Mouse (Mus musculus) forebrain, embryonic 11.5 days (tissue): ENCODE data around the gene Kcnq5. TPM values are rescaled to one million over a fixed set of nuclear protein-coding genes. Genes with fewer than 3 reads are reported as not detected.

Source experiments
- ATAC-seq: fragments of 200-750 bp; cut with Nextera tagmentation; replicated peaks from 2 replicates; pipeline ENCODE4 v1.8.0; 2017; ENCODE audit warnings: moderate TSS enrichment; ENCODE audit not compliant: low FRiP score
- DNase-seq: peaks from one replicate; pipeline ENCODE4 v3.0.0-alpha.2; 2017; ENCODE audit warnings: low spot score
- H3K27ac ChIP-seq: fragments of 300-500 bp; sonication (generic); 2 replicates; pipeline ENCODE4 v1.5.1; 2014; ENCODE audit warnings: low read depth, low read length
- H3K27me3 ChIP-seq: fragments of 300-500 bp; sonication (generic); 2 replicates; pipeline ENCODE4 v1.6.1; 2014; ENCODE audit warnings: mild to moderate bottlenecking, low read length, mixed read lengths; ENCODE audit not compliant: control insufficient read depth, insufficient read depth
- H3K36me3 ChIP-seq: fragments of 300-500 bp; sonication (generic); 2 replicates; pipeline ENCODE4 v1.6.1; 2014; ENCODE audit warnings: mild to moderate bottlenecking, low read length, moderate library complexity, mixed read lengths; ENCODE audit not compliant: control insufficient read depth, insufficient read depth
- H3K4me1 ChIP-seq: fragments of 300-500 bp; sonication (generic); replicated peaks from 2 replicates; pipeline ENCODE4 v1.6.1; 2014; ENCODE audit warnings: low read length, mixed read lengths; ENCODE audit not compliant: control insufficient read depth, insufficient read depth
- H3K4me2 ChIP-seq: fragments of 300-500 bp; sonication (generic); 2 replicates; pipeline ENCODE4 v1.6.1; 2014; ENCODE audit warnings: low read depth, mild to moderate bottlenecking, low read length, moderate library complexity, mixed read lengths; ENCODE audit not compliant: severe bottlenecking
- H3K4me3 ChIP-seq: fragments of 300-500 bp; sonication (generic); 2 replicates; pipeline ENCODE4 v1.5.1; 2014; ENCODE audit warnings: low read depth, low read length
- H3K9ac ChIP-seq: fragments of 300-500 bp; sonication (generic); 2 replicates; pipeline ENCODE4 v1.6.1; 2014; ENCODE audit warnings: low read length
- H3K9me3 ChIP-seq: fragments of 300-500 bp; sonication (generic); 2 replicates; pipeline ENCODE4 v1.6.1; 2016; ENCODE audit warnings: low read length, mixed read lengths; ENCODE audit not compliant: control insufficient read depth
- WGBS: fragments of 180-500 bp; shearing (Covaris S2); extraction: QIAGEN DNeasy Blood & Tissue Kit; methylation state at CpG from one replicate; pipeline ENCODE4 v1.1.7; 2014; 5-methylcytosine and 5-hydroxymethylcytosine counted together
- polyA plus RNA-seq: library from polyadenylated mRNA; unstranded; fragments of >200 nt; fragmentation: Nextera tagmentation; extraction: Ambion mirVana; gene quantifications from 2 replicates; pipeline ENCODE4 v1.2.1, GENCODE M21; 2014

Kcnq5 gene
- polyA plus RNA-seq, 1 experiment from 2014 or later: 0.79 TPM

DNA sequence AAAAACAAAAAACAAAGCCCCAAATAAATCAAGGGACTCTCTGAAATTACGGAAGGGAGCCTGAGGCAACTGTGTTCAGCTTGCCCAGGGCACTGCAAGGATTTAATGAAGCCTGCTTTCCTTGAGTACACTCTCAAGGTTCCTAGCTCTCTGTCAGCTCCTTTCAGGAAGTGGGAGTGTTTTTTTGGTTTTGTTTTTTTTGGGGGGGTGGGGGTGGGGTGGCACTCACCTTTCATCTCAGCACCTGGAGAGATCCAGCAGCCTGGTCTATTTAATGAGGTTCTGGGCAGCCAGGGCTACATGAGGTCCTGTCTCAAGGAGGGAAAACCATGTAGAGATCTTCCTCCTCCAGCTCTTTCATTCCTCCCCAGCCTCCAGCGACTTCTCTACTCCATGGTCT is 612.4 kb downstream of the Kcnq5 start, which contains the start of gene Khdc1a:
Khdc1a (plus strand) TSS at position 301 of the 400 bp plus-strand sequence.
- H3K4me3 ChIP-seq: no peak within 1 kb of the TSS
- no peak for ATAC-seq

More for the DNA sequence above, 612.4 kb downstream of the Kcnq5 start, which contains the start of gene Khdc1a:
- Histone ChIP-seq H3K27ac (no peak within 1 kb of the TSS), H3K4me1 (no peaks in the 10 kb centered on the region), H3K9ac (no peak within 1 kb of the TSS), H3K27me3 (no peaks in the 10 kb centered on the region), H3K36me3 (no peaks in the 10 kb centered on the region), H3K9me3 (no peaks in the 10 kb centered on the region), H3K4me2 (no peak within 1 kb of the TSS)
- WGBS: 82% methylated on average over 2 of the region's 2 CpGs
- DNase-seq: no peak
